Mouse (Mus musculus) spleen, adult 12 weeks (tissue): ENCODE measurements at regions not wholly inside any gene's neighbourhood (a gene's known extent, or its start where the extent isn't known, plus 50 kb on each side); places are given as distances from the start of the nearest gene placed in this dataset.

Experiments
- DNase-seq: peaks from one replicate; pipeline ENCODE4 v3.0.0; 2022; ENCODE audit warnings: low spot score

GRCm38 (mm10) chr6:117505431-117505830 is 335.5 kb upstream of the Zfp637 start:
- DNase-seq: no peak

- DNase-seq: no peak
Measured at GRCm38 (mm10) chr6:117506619-117507018, 334.4 kb upstream of the Zfp637 start.

DNA sequence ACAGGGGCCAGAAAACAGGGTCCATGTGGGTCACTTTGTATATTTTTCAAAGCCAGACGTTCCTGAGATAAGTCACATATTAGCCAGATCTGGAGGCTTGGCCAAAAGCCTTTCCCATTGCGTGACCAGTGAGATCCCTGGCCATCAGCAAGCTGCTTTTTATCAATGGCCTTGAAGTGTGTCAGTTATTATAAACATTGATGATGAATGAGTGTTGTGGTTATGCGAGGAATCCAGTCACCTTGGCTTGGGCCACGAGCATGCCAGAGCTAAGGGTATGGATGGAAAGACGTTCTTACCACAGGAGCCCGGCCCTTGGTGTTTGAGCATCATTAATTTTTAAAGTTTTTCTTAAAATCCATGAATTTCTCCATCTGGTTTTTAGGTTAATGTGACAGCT is 332.1 kb upstream of the Zfp637 start:
- DNase-seq: no peak

DNA sequence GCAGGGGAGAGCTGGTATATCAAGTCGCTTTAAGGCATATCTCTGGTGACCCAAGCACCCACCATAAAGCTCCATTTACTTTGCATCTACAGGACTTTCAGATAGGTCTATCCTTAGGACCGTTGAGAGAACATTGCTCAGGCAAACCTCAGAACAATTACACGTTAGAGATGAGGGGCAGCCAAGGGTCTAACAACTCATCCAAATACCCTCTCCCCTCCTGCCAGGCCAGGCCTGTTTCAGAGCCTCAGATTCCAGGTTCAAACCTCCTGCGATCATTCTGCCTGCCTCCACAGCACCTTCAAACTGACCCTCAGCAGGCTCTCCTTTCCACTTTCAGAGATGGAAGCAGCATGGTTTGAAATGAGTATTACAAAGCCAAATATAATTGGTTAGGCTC is 331.0 kb upstream of the Zfp637 start:
- no peak for DNase-seq

GRCm38 (mm10) chr6:117514831-117515230 is 326.1 kb upstream of the Zfp637 start:
- no peak for DNase-seq

DNA sequence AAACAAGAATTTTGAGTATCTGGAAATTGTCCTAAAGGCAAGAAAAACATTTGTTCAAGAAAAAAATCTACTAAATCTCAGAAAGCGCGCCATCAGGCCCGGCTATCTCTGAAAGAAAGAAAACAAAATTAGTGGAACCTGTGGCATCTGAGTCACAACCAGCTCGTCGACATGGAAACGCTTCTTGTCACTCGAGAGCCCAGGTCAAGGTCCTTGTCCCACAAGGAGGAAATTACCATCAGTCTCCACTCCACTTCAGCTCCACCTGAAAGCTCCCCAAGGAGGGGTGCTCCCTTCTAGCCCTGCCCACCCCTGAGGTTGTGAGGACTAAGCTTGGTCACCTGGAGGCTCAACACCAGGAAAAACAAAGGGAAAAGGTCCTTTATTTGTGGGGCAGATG is 324.1 kb upstream of the Zfp637 start:
- no peak for DNase-seq

GRCm38 (mm10) chr6:117518939-117519338 is 322.0 kb upstream of the Zfp637 start:
- no peak for DNase-seq

- DNase-seq: no peak
Measured at GRCm38 (mm10) chr6:117519466-117519865, 321.5 kb upstream of the Zfp637 start.

DNA sequence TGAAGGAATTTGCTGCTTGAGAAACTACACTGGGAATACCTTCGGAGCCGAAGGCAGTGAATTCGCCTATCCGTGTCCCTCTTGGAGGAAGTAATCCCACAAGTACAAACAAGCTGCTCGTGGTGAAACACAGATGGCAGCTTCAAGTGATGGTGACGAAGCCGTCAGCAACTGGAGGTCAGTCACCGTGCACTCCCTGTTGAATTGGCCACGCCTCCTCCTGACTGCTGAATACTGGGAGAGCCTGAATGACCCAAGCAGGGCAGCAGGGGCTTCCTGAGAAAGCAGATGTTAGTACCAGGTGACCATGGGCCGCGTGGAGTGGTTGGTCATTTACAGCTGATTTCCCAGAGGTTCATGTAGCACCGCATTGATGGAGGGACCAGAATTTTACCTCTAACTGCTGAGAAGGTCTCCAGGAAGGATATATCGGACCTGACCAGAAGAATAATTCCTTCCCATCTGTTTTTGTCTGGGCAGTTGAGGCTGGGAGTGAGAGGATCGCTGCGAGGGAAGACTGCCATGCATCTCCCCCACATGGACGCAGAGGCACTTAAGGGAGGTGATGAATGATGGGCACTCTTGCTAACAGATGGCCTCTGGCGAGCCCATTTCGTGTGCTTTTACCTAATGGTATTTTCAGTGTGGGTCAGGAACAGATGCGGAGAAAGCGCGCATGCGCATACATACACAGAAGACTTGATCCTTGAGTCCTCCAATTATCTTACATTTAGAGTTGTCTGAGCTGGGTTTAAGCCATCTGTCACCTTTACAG is 314.6 kb upstream of the Zfp637 start:
- no peak for DNase-seq

DNA sequence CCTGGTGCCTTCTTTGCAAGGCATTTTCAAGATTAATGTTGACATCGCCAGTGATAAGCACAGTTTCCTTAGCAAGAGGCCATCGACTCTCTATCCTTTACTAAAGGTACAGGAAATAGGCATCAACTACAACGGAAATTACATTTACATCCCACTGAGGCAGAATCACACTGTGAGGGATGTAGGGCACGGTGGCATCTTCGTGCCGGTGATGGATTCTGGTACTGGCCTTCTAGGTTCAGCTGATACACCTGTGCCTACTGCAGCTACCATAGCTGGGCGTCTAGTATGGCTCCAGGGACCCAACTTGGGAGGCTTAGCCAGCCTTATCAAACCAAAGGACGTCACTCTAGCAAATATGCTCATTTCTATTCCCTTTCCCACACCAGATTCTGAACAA is 313.5 kb upstream of the Zfp637 start:
- DNase-seq: no peak

GRCm38 (mm10) chr6:117534149-117534548 is 306.8 kb upstream of the Zfp637 start:
- DNase-seq: no peak

DNA sequence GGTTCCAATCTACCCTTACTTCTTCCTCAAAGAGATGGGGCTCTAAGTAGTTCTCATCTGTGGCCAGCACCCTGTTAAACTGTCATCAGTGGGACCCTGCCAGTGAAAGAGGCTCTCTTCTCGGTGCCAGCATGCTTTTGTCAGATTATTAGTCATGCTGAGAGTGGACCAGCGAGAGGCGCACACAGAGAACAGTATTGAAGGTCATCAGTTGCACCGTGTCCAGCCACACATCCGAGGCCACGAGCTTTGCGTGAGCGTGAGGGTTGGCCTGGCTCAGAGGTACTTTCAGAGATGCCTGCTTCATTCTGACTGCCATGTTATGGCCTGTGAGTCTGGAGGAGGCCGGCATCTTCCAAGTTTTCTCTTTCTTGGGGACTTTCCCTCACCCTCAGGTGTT is 306.0 kb upstream of the Zfp637 start:
- DNase-seq: no peak

DNA sequence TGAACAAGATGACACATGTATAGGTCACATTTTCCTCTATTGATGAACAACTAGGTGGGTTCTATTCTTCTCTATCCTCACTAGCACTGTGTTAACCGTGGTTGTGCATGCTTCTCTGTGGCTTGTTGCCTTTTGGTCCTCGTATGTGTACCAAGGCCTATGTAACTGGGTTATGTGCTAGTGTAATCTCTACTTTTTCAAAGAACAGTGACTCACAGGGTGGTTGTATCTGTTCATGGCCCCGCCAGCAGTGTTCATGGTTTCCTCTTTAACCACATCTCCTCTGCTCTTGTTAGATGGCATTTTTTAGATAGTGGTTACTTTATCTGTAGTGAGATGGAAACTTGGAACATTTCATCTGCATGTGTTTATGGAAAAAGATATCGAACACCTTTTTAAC is 304.9 kb upstream of the Zfp637 start:
- no peak for DNase-seq

DNA sequence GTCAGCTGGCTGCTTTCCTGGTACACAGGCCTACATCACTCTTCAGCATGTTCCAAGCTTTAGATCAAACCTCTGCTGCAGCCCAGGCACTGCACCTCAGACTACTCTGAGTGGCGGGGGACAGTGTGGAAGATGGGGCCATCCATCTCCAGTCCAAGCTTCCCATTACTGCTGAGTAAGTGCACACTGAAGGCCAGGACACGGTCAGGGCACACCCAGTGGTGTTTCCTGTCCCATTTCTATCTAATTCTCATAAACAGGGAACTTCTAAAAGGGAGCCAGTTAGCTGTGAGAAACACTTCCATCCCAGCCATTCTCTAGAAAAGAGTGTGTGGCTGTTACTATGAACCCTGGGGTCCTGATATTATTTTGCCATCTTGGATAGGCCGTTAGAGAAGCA is 298.5 kb upstream of the Zfp637 start:
- DNase-seq: no peak

DNA sequence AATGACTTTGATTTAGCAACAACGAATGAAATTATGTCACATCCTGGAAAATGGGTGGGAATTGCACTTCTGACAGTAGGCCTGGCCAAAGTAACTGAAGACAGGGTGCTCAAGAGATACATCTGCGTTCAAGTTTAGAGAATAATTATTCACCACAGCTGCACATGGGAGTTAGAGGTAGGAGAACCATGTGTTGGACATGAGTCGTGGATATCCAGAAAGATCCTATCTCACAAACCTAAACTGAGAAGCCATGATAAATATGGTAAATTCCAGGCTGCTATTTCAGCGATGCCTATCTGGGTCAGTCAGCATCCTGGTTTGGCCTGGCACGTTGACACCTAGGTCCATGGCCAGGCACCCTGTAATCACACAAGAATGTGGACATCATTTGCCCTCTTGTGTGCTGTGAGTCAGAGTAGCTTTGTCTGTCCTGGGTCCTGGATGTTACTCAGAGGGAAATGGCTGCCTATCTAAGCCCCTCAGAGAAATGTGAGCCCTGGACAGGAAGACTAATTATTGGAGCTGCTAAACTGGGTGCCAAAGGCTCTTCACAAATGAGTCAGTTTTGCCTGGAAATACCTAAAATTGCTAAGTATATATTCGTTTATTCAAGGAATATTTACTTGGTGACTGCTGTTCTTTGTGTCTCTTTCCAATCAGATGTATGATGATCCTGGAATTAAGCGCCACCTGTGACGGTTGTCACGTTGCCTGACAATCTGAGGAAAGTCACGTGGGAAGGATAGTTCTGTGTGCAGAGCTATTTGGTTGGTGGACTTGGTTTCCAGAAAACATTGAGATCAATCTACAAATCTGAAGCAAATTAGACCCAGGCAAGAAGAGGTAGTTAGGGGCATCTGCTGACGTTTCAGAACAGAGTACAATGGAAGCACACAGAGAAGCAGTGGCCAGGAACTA is 296.4 kb upstream of the Zfp637 start:
- DNase-seq: no peak

DNA sequence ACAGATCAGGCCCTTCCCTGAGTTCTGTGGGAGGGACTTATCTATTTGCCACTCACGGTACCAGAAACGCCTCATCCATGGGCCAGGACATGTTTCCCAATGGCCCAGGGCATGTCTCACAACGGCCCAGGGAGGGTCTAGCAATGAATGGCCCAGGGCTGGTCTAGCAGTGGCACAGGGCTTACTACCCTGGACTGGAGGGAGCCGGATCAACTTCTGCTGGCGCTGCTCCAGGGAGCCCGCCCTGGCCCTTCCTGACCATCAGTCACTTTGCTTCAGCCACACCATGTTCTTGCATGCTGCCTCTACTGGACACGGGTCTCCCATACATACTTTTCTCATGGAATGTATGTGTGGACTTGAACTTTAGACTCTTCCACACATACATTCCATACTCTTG is 290.1 kb upstream of the Zfp637 start:
- DNase-seq: no peak

DNA sequence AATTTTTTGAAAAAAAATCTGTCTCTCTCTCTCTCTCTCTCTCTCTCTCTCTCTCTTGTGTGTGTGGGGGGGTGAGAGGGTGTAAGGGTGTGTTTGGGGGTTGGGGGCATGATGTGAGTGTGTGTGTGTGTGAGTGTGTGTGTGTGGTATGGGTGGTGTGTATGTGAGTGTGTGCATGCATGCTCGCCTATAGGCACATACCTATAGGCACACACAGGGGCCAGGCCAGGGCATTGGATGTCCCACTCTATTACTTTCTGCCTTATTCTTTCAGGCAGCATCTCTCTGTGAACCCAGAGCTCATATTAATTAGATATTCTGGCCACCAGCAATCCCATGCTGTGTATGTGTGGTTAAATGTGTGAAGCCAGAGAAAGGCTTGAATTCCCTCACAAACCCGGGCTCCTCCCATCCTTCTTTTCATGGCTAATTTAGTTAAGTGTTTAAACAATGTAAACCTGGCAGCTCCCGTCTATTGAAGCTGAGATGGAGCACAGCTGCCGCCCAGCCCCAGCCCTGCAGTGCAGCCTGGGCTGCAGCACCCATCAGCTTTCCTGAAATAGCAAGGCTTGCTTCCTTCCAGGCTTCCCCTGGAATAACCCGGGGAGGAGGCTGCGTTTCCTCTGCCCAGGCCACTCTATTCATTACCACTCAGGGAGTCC is 288.8 kb upstream of the Zfp637 start:
- DNase-seq: no peak

GRCm38 (mm10) chr6:117563159-117563558 is 277.8 kb upstream of the Zfp637 start:
- no peak for DNase-seq

DNA sequence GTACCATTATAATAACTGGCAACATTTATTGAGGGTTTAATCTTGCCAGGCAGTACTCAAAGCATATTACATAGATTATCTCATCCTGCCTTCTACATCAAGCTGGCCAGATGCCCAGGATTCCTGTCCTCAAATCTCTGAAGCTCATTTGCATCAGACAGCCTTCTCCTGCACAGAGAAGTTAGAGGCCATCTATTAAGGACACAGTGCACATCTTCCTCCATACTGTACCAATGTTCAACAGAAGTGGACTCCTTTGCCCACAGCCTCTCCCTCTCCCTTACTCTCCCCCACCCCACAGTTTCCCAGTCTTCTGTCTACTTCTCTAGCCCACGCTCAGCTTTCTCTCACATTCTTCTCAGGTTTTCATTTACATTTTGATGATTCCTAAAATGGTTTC is 277.3 kb upstream of the Zfp637 start:
- DNase-seq: no peak

GRCm38 (mm10) chr6:117566786-117567185 is 274.2 kb upstream of the Zfp637 start:
- no peak for DNase-seq

GRCm38 (mm10) chr6:117567691-117568090 is 273.3 kb upstream of the Zfp637 start:
- no peak for DNase-seq

DNA sequence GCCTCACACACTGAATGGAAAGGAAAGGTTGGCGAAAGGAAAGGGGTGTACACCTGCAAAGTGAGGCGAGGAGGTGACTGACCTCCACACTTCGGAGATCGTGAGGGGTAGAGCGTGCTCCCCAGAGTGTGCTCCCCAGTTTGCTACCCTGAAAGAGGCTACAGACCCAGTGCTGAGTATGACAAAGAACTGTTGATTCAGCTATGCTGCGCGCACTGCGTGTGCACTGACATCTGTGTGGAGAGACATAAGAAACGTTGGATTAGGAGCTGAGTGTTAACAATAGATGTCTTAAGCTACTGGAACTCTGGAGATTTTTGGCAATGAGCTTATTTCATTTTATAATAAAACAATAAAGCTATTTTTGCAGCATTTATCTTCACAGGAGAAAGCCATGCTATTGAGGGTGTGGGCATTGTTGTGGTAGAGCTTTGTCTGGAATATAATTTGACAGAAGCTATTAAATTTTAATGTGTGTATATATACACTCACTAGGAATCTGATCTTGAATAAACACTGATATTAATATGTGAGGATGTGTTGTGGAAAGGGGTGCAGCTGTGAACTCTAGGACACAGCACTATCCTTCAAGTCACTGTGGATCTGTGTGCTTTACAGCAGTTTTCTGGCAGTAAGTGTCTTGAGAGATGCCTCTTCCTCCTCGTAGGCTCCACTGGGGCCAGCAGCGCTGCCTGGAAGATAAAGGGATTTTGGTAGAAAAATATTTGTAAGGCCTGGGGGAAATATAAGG is 271.2 kb upstream of the Zfp637 start:
- no peak for DNase-seq
